Mouse (Mus musculus) lung, adult 2 months (tissue): ENCODE data around the gene Gm42688.

Experiments used
- CTCF ChIP-seq: fragments of 200-500 bp; IDR thresholded peaks from 2 replicates; pipeline ENCODE4 v1.5.1; 2011; ENCODE audit warnings: mild to moderate bottlenecking, low read length, control low read depth; ENCODE audit not compliant: insufficient read depth
- POLR2A ChIP-seq: fragments of 200-500 bp; IDR thresholded peaks from 2 replicates; pipeline ENCODE4 v1.6.1; 2011; ENCODE audit warnings: low read depth, mild to moderate bottlenecking, control low read depth, low read length, borderline replicate concordance; ENCODE audit errors: extremely low read depth

DNA sequence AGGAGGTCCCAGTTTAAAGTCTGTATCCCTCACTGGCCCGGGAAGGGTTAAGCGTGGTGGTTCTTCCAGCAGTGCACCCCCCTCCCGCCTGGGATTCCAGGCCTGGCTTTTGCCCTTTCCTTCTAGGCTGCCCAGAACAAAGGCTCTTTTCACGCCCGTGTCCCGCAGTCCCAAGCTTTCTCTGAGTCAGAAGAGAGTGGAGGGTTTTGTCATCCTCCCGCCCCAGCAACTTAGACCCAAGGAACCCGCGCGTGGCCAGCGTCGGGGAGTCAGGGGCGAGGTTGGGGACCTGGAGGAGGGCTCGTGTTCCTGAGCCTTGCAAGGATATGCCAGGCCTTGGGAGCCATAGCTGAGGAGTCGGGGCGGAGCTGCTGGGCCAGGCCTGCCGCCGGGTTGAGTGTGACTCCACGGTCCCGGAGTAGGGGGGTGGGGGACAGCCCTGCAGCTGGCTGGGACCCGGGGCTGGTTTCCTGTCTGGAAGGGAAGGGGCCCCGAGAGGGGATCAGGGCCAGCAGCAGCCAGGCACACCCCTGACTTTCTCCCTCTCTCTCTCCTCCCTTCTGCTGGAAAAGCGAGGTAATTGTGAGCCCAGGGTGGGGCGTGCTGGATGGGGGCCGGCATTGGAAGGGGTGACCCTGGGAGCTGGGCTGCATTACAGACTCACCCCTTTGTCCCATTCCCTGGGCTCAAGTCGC lies 35.6 kb downstream of the Gm42688 start:
- TF ChIP-seq POLR2A (no peak), CTCF (no peak)
